Mouse (Mus musculus): Measurements from ENCODE around the gene Rpn2.

DNA sequence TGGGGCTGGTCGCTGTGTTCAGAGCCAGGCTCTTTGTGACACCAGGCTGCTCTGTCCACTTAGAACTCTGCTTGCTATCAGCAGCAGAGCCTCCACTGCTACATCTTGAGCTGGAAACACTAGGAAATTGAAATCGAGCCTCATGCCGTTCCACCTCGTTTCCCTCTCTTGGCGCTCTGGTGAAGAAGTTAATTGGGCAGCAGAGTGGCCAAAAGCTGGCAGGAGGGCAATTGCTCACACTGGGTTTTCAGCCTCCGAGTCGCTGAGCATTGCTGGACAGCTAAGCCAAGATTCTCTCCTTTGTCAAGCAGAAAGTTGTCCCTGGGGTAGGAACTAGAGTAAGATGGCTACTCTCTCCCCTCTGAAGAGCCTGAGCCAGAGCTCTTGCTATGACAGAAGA, 35.5 kb downstream of the Rpn2 start:
- no peak for TF ChIP-seq CTCF (IDR thresholded peaks at IDR 0.05; ENCODE audit: extremely low read depth, insufficient read length, insufficient replicate concordance, low read depth, low read length)
- TF ChIP-seq POLR2A (IDR thresholded peaks at IDR 0.05; ENCODE audit: low read depth, low read length): no peak
